Mouse (Mus musculus) hindbrain, postnatal 0 days (tissue): ENCODE measurements around the gene Prok1. TPM values are rescaled to one million over a fixed set of nuclear protein-coding genes. Genes with fewer than 3 reads are reported as not detected.
A peak's percentile ranks its signal among the peaks of the same experiment; 100 is the strongest.

Experiments used
- ATAC-seq: fragments of 200-750 bp; cut with Nextera tagmentation; 2 replicates; pipeline ENCODE4 v1.8.0; 2017; ENCODE audit warnings: mild to moderate bottlenecking, moderate TSS enrichment, moderate library complexity
- DNase-seq: peaks from one replicate; pipeline ENCODE4 v3.0.0-alpha.2; 2015; ENCODE audit warnings: low spot score
- H3K27ac ChIP-seq: fragments of 300-500 bp; sonication (generic); 2 replicates; pipeline ENCODE4 v1.5.1; 2014; ENCODE audit warnings: mild to moderate bottlenecking
- H3K27me3 ChIP-seq: fragments of 300-500 bp; sonication (generic); 2 replicates; pipeline ENCODE4 v1.6.1; 2014; ENCODE audit warnings: low read length, mixed read lengths; ENCODE audit not compliant: insufficient read depth
- H3K36me3 ChIP-seq: fragments of 300-500 bp; sonication (generic); 2 replicates; pipeline ENCODE4 v1.6.1; 2014; ENCODE audit warnings: low read length, mixed read lengths; ENCODE audit not compliant: insufficient read depth
- H3K4me1 ChIP-seq: fragments of 300-500 bp; sonication (generic); 2 replicates; pipeline ENCODE4 v1.6.1; 2014; ENCODE audit warnings: antibody characterized with exemption, low read length, mixed read lengths; ENCODE audit not compliant: insufficient read depth
- H3K4me2 ChIP-seq: fragments of 300-500 bp; sonication (generic); 2 replicates; pipeline ENCODE4 v1.6.1; 2014; ENCODE audit warnings: low read depth, mild to moderate bottlenecking, low read length, moderate library complexity, mixed read lengths
- H3K4me3 ChIP-seq: fragments of 300-500 bp; sonication (generic); 2 replicates; pipeline ENCODE4 v1.5.1; 2014; ENCODE audit warnings: low read length
- H3K9ac ChIP-seq: fragments of 300-500 bp; sonication (generic); replicated peaks from 2 replicates; pipeline ENCODE4 v1.6.1; 2014; ENCODE audit warnings: mild to moderate bottlenecking, low read length, moderate library complexity, mixed read lengths
- H3K9me3 ChIP-seq: fragments of 300-500 bp; sonication (generic); 2 replicates; pipeline ENCODE4 v1.6.1; 2016; ENCODE audit warnings: low read length, mixed read lengths
- CTCF ChIP-seq: IDR thresholded peaks from 2 replicates; pipeline ENCODE4 v1.5.1; 2016; ENCODE audit warnings: antibody characterized with exemption, control low read depth, low read depth
- WGBS: fragments of 180-500 bp; shearing (Covaris S2); extraction: QIAGEN DNeasy Blood & Tissue Kit; methylation state at CpG from one replicate; pipeline ENCODE4 v1.1.7; 2014; 5-methylcytosine and 5-hydroxymethylcytosine counted together
- polyA plus RNA-seq: library from polyadenylated mRNA; unstranded; fragments of >200 nt; fragmentation: Nextera tagmentation; extraction: Ambion mirVana; gene quantifications from 2 replicates; pipeline ENCODE4 v1.2.1, GENCODE M21; 2015
- total RNA-seq: library from RNA; depleted of rRNA; stranded (reverse); fragments of >200 nt; gene quantifications from 2 replicates; pipeline ENCODE4 v1.2.3, GENCODE M21; 2014; rRNA removed

The Prok1 gene
- total RNA-seq (0.18 and 0.26 TPM in 2 replicates), polyA plus RNA-seq (0.19 TPM in 1 of 2 replicates, not detected in the other)

GRCm38 (mm10) chr3:107239607-107240006 lies at the start of gene Prok1:
Gene Prok1, minus strand, starts transcription at chr3:107239707.
- Histone ChIP-seq H3K4me1 (peaks cover 3% of the 10 kb centered on the region; the same call in 1 of the 2 replicates), H3K27me3 (no peaks in the 10 kb centered on the region), H3K27ac (no peak within 1 kb of the TSS), H3K4me3 (no peak within 1 kb of the TSS), H3K4me2 (no peak within 1 kb of the TSS), H3K36me3 (no peaks in the 10 kb centered on the region), H3K9ac (no peak within 1 kb of the TSS), H3K9me3 (no peaks in the 10 kb centered on the region)
- WGBS: 92% methylated on average over 9 of the region's 9 CpGs
- no peak for TF ChIP-seq CTCF
- no peak for ATAC-seq
- no peak for DNase-seq

GRCm38 (mm10) chr3:107287346-107287745 lies 47.8 kb upstream of the Prok1 start:
- no peak for ATAC-seq
- Histone ChIP-seq H3K36me3 (0 out of 2 replicates have a peak, but pooled peaks cover 5% of the 10 kb centered on the region), H3K9me3 (no peaks in the 10 kb centered on the region), H3K4me3 (no peak overlapping the region), H3K27me3 (no peaks in the 10 kb centered on the region), H3K4me2 (no peak overlapping the region), H3K27ac (no peak overlapping the region), H3K9ac (no peak overlapping the region), H3K4me1 (no peaks in the 10 kb centered on the region)
- no peak for DNase-seq
- TF ChIP-seq CTCF: no peak

GRCm38 (mm10) chr3:107286123-107286522 lies 46.6 kb upstream of the Prok1 start:
- Histone ChIP-seq H3K4me1 (no peaks in the 10 kb centered on the region), H3K27ac (no peak overlapping the region), H3K27me3 (no peaks in the 10 kb centered on the region), H3K4me3 (no peak overlapping the region), H3K4me2 (no peak overlapping the region), H3K9me3 (no peaks in the 10 kb centered on the region), H3K9ac (no peak overlapping the region), H3K36me3 (0 out of 2 replicates have a peak, but pooled peaks cover 8% of the 10 kb centered on the region)
- no peak for DNase-seq
- ATAC-seq: no peak
- TF ChIP-seq CTCF: no peak
- WGBS: 87% methylated on average over 2 of the region's 2 CpGs

- H3K36me3 ChIP-seq: 0 out of 2 replicates have a peak, but pooled peaks cover 8% of the 10 kb centered on the region
- H3K27ac ChIP-seq: no peak within 1 kb of the TSS
- no peaks in the 10 kb centered on the region for H3K27me3 ChIP-seq
- peak within 1 kb of the TSS; percentile 67 for H3K9ac ChIP-seq
- H3K4me3 ChIP-seq: peak within 1 kb of the TSS; percentile 75
- 3% methylated on average over 43 of the region's 43 CpGs for WGBS
- H3K4me1 ChIP-seq: 0 out of 2 replicates have a peak, but pooled peaks cover 7% of the 10 kb centered on the region
- DNase-seq (peak; percentile 93), ATAC-seq (peak; percentile 91)
- no peaks in the 10 kb centered on the region for H3K9me3 ChIP-seq
- TF ChIP-seq CTCF: no peak
- peak within 1 kb of the TSS; percentile 81 for H3K4me2 ChIP-seq
These were observed 39.2 kb upstream of the Prok1 start, which contains the start of gene Lamtor5 for GRCm38 (mm10) chr3:107278479-107279269. Gene Lamtor5, plus strand, starts transcription at chr3:107278858.

- no peak overlapping the region for H3K4me2 ChIP-seq
- no peaks in the 10 kb centered on the region for H3K36me3 ChIP-seq
- ATAC-seq (no peak), DNase-seq (no peak)
- H3K9me3 ChIP-seq: no peaks in the 10 kb centered on the region
- H3K4me3 ChIP-seq: no peak overlapping the region
- H3K9ac ChIP-seq: no peak overlapping the region
- no peak overlapping the region for H3K27ac ChIP-seq
- WGBS: 87% methylated on average over 3 of the region's 3 CpGs
- no peaks in the 10 kb centered on the region for H3K27me3 ChIP-seq
- 0 out of 2 replicates have a peak, but pooled peaks cover 7% of the 10 kb centered on the region for H3K4me1 ChIP-seq
- no peak for TF ChIP-seq CTCF
These were observed 37.1 kb upstream of the Prok1 start for GRCm38 (mm10) chr3:107276626-107277025.

- Histone ChIP-seq H3K4me1 (0 out of 2 replicates have a peak, but pooled peaks cover 7% of the 10 kb centered on the region), H3K4me2 (no peak overlapping the region), H3K9ac (no peak overlapping the region), H3K36me3 (no peaks in the 10 kb centered on the region), H3K4me3 (no peak overlapping the region), H3K9me3 (no peaks in the 10 kb centered on the region), H3K27me3 (no peaks in the 10 kb centered on the region), H3K27ac (no peak overlapping the region)
- DNase-seq: peak; percentile 26
- no peak for ATAC-seq
- peak; percentile 43 for TF ChIP-seq CTCF
- WGBS: 68% methylated on average over 4 of the region's 4 CpGs
These were observed 36.5 kb upstream of the Prok1 start for GRCm38 (mm10) chr3:107275996-107276395.

- TF ChIP-seq CTCF: no peak
- WGBS: 69% methylated on average over 5 of the region's 5 CpGs
These were observed 35.8 kb upstream of the Prok1 start for GRCm38 (mm10) chr3:107275351-107275750.

More at GRCm38 (mm10) chr3:107275351-107275750, 35.8 kb upstream of the Prok1 start:
- H3K36me3 ChIP-seq: no peaks in the 10 kb centered on the region
- no peaks in the 10 kb centered on the region for H3K27me3 ChIP-seq
- H3K4me3 ChIP-seq: no peak overlapping the region
- H3K4me1 ChIP-seq: 0 out of 2 replicates have a peak, but pooled peaks cover 7% of the 10 kb centered on the region
- no peak overlapping the region for H3K4me2 ChIP-seq
- no peak for DNase-seq
- H3K9me3 ChIP-seq: no peaks in the 10 kb centered on the region
- no peak overlapping the region for H3K27ac ChIP-seq
- ATAC-seq: no peak
- no peak overlapping the region for H3K9ac ChIP-seq
